Mouse (Mus musculus) heart, adult 2 months (tissue): ENCODE data around the gene Cfp. TPM values are rescaled to one million over a fixed set of nuclear protein-coding genes. Genes with fewer than 3 reads are reported as not detected.

ENCODE experiments used
- DNase-seq, 2 experiments: peaks; one replicate each; pipeline ENCODE4 v3.0.0; 2021
- H3K27ac ChIP-seq: fragments of 200-600 bp; 2 replicates; pipeline ENCODE4 v1.8.1; 2022
- H3K27me3 ChIP-seq: fragments of 200-500 bp; 2 replicates; pipeline ENCODE4 v1.6.1; 2012; ENCODE audit warnings: mild to moderate bottlenecking, low read length, inconsistent platforms, mixed read lengths; ENCODE audit not compliant: control insufficient read depth, insufficient read depth
- H3K36me3 ChIP-seq: fragments of 200-500 bp; 2 replicates; pipeline ENCODE4 v1.6.1; 2012; ENCODE audit warnings: low read length, inconsistent platforms; ENCODE audit not compliant: control insufficient read depth, insufficient read depth
- H3K4me1 ChIP-seq: fragments of 200-500 bp; 2 replicates; pipeline ENCODE4 v1.6.1; 2011; ENCODE audit warnings: low read length; ENCODE audit not compliant: control insufficient read depth, insufficient read depth
- H3K4me3 ChIP-seq: fragments of 200-600 bp; 2 replicates; pipeline ENCODE4 v1.8.1; 2022
- H3K79me2 ChIP-seq: fragments of 200-500 bp; replicated peaks from 2 replicates; pipeline ENCODE4 v1.6.1; 2012; ENCODE audit warnings: mild to moderate bottlenecking, inconsistent platforms, low read length, moderate library complexity, mixed read lengths; ENCODE audit not compliant: control insufficient read depth, insufficient read depth
- H3K9ac ChIP-seq: fragments of 200-500 bp; 2 replicates; pipeline ENCODE4 v1.6.1; 2012; ENCODE audit warnings: low read depth, mild to moderate bottlenecking, control low read depth, inconsistent platforms, low read length, mixed read lengths
- CTCF ChIP-seq: fragments of 200-600 bp; IDR thresholded peaks from 2 replicates; pipeline ENCODE4 v1.8.1; 2022; ENCODE audit warnings: antibody characterized with exemption, mild to moderate bottlenecking, moderate library complexity
- EP300 ChIP-seq: fragments of 200-500 bp; IDR thresholded peaks from 2 replicates; pipeline ENCODE4 v1.6.1; 2011; ENCODE audit warnings: low read depth, low read length, control low read depth; ENCODE audit not compliant: insufficient read depth
- POLR2A ChIP-seq: fragments of 200-500 bp; IDR thresholded peaks from 2 replicates; pipeline ENCODE4 v1.6.1; 2011; ENCODE audit warnings: mild to moderate bottlenecking, low read depth, low read length, control low read depth; ENCODE audit not compliant: insufficient read depth
- WGBS: fragments of 180-500 bp; shearing (Covaris S2); methylation state at CpG from one replicate; pipeline ENCODE4 v1.1.7; 2018; 5-methylcytosine and 5-hydroxymethylcytosine counted together
- intact Hi-C: fragments of 180-260 bp; cut with DNase I; formaldehyde crosslinking; loops from one replicate; pipeline ENCODE4 v1.15.1; 2025
- polyA plus RNA-seq: library from polyadenylated mRNA; depleted of rRNA; stranded (reverse); fragments of >200 nt; gene quantifications from 2 replicates; pipeline ENCODE4 v1.2.3, GENCODE M21; 2012; rRNA removed
- total RNA-seq, 2 experiments: library from RNA; stranded (reverse); gene quantifications; 2 replicates each; pipeline ENCODE4 v1.2.3; 2021

Cfp gene
- total and polyA plus RNA-seq, 3 experiments = 7.9 to 12.8 (median 12.2) TPM

- H3K27ac ChIP-seq = no peak overlapping the region
- intact Hi-C loops = no loop called here
- no peak for TF ChIP-seq EP300
- TF ChIP-seq CTCF = no peak
- no peak for TF ChIP-seq POLR2A
- no peaks in the 10 kb centered on the region for H3K36me3 ChIP-seq
- H3K79me2 ChIP-seq = no peaks in the 10 kb centered on the region
- H3K4me1 ChIP-seq = no peaks in the 10 kb centered on the region
- H3K27me3 ChIP-seq = no peaks in the 10 kb centered on the region
- no peak overlapping the region for H3K4me3 ChIP-seq
- DNase-seq = no peak
- no peak overlapping the region for H3K9ac ChIP-seq
Measured at GRCm38 (mm10) chrX:20915075-20915474, 16.3 kb downstream of the Cfp start.

GRCm38 (mm10) chrX:20913726-20914125, 17.6 kb downstream of the Cfp start:
- Histone ChIP-seq H3K36me3 (no peaks in the 10 kb centered on the region), H3K27me3 (no peaks in the 10 kb centered on the region), H3K4me1 (no peaks in the 10 kb centered on the region), H3K27ac (no peak overlapping the region), H3K79me2 (no peaks in the 10 kb centered on the region), H3K9ac (no peak overlapping the region), H3K4me3 (no peak overlapping the region)
- intact Hi-C loops = no loop called here
- DNase-seq = no peak
- 64% methylated on average over 6 of the region's 6 CpGs for WGBS
- TF ChIP-seq EP300 (no peak), CTCF (no peak), POLR2A (no peak)

GRCm38 (mm10) chrX:20910074-20910473, 21.3 kb downstream of the Cfp start:
- intact Hi-C loops = no loop called here
- no peaks in the 10 kb centered on the region for H3K79me2 ChIP-seq
- TF ChIP-seq CTCF (no peak), POLR2A (no peak), EP300 (no peak)
- no peak overlapping the region for H3K4me3 ChIP-seq
- DNase-seq = no peak
- H3K27me3 ChIP-seq = no peaks in the 10 kb centered on the region
- no peaks in the 10 kb centered on the region for H3K36me3 ChIP-seq
- 25% methylated on average over 3 of the region's 3 CpGs for WGBS
- H3K27ac ChIP-seq = no peak overlapping the region
- H3K4me1 ChIP-seq = no peaks in the 10 kb centered on the region
- H3K9ac ChIP-seq = no peak overlapping the region

Other genes starting within 250 kb of the Cfp start
- gene Cdk16, start 243.6 kb downstream of the Cfp start, total RNA-seq = 100 to 1,000 TPM; 110 to 117 TPM
- 190 and 269 TPM in 2 replicates for gene Cdk16, start 243.6 kb downstream of the Cfp start, polyA plus RNA-seq
- 1 to 10 TPM; 5.3 to 7.0 TPM for gene Usp11, start 227.6 kb downstream of the Cfp start, total RNA-seq
- gene Usp11, start 227.6 kb downstream of the Cfp start, polyA plus RNA-seq = 5.9 and 10.8 TPM in 2 replicates
- gene Araf, start 133.7 kb downstream of the Cfp start, total RNA-seq = 10 to 100 TPM; 81.1 to 88.0 TPM
- 135 and 169 TPM in 2 replicates for gene Araf, start 133.7 kb downstream of the Cfp start, polyA plus RNA-seq
- gene Timp1, start 61.4 kb downstream of the Cfp start, total RNA-seq = 1 to 10 TPM; 3.2 to 3.7 TPM
- 12.9 and 13.2 TPM in 2 replicates for gene Timp1, start 61.4 kb downstream of the Cfp start, polyA plus RNA-seq
- gene Syn1, start 10.6 kb downstream of the Cfp start, total RNA-seq = under 1 TPM; 0.16 to 0.31 TPM
- gene Syn1, start 10.6 kb downstream of the Cfp start, polyA plus RNA-seq = 0.35 and 0.57 TPM in 2 replicates
- gene Elk1, start 19.1 kb upstream of the Cfp start, total RNA-seq = 10 to 100 TPM in 1 of 2 experiments, 1 to 10 TPM in 1; 8.6 to 10.1 TPM
- 11.9 and 14.0 TPM in 2 replicates for gene Elk1, start 19.1 kb upstream of the Cfp start, polyA plus RNA-seq
- 10 to 100 TPM; 33.5 to 42.8 TPM for gene Uxt, start 30.5 kb upstream of the Cfp start, total RNA-seq
- 21.9 and 36.8 TPM in 2 replicates for gene Uxt, start 30.5 kb upstream of the Cfp start, polyA plus RNA-seq
- gene Zfp182, start 130.8 kb upstream of the Cfp start, total RNA-seq = 1 to 10 TPM; 2.7 to 3.1 TPM
- 0.74 and 1.6 TPM in 2 replicates for gene Zfp182, start 130.8 kb upstream of the Cfp start, polyA plus RNA-seq
- gene Spaca5, start 136.9 kb upstream of the Cfp start, total RNA-seq = not detected
- gene Spaca5, start 136.9 kb upstream of the Cfp start, polyA plus RNA-seq = not detected in 2 replicates
- under 1 TPM; 0.31 to 0.41 TPM for gene Zfp300, start 158.0 kb upstream of the Cfp start, total RNA-seq
- 0.06 and 0.12 TPM in 2 replicates for gene Zfp300, start 158.0 kb upstream of the Cfp start, polyA plus RNA-seq
- not detected for gene Ssxa1, start 184.3 kb upstream of the Cfp start, total RNA-seq
- gene Ssxa1, start 184.3 kb upstream of the Cfp start, polyA plus RNA-seq = not detected in 2 replicates
- gene Gm21876, start 244.1 kb upstream of the Cfp start, total RNA-seq = not detected
- not detected in 2 replicates for gene Gm21876, start 244.1 kb upstream of the Cfp start, polyA plus RNA-seq